Mouse (Mus musculus) G1E (cell line): ENCODE measurements around the gene Nup107.

ENCODE experiments used
- CTCF ChIP-seq: IDR thresholded peaks from 2 replicates; pipeline ENCODE4 v1.5.1; 2012; ENCODE audit warnings: low read depth, low read length, inconsistent platforms, mixed read lengths
- GATA1 ChIP-seq: IDR thresholded peaks from 2 replicates; pipeline ENCODE4 v1.6.1; 2012; ENCODE audit warnings: borderline replicate concordance, low read length, inconsistent platforms, mixed read lengths
- GATA2 ChIP-seq: IDR thresholded peaks from 2 replicates; pipeline ENCODE4 v1.6.1; 2012; ENCODE audit warnings: low read depth, low read length, inconsistent platforms, borderline replicate concordance
- POLR2AphosphoS5 ChIP-seq: IDR thresholded peaks from 2 replicates; pipeline ENCODE4 v1.6.1; 2012; ENCODE audit warnings: low read depth, low read length, inconsistent platforms; ENCODE audit not compliant: insufficient replicate concordance
- TAL1 ChIP-seq: conservative IDR thresholded peaks from 2 replicates; pipeline ENCODE4 v1.6.1; 2012; ENCODE audit warnings: low read depth, low read length, inconsistent platforms, mixed read lengths

- TF ChIP-seq CTCF (no peak), TAL1 (no peak), GATA1 (no peak), GATA2 (no peak), POLR2AphosphoS5 (no peak)
These were observed 62.4 kb downstream of the Nup107 start for GRCm38 (mm10) chr10:117730140-117730539.
